Mouse (Mus musculus): ENCODE measurements around the gene Tnfrsf14. TPM values are rescaled to one million over a fixed set of nuclear protein-coding genes. Genes with fewer than 3 reads are reported as not detected.

The Tnfrsf14 gene
- total RNA-seq (2021) = 1 to 10 TPM; 1.8 to 3.0 TPM
- long read RNA-seq, experiment 1 = 0 reads
- long read RNA-seq, experiment 2 = 0 reads

GRCm38 (mm10) chr4:154928395-154929087, at the start of gene Tnfrsf14:
Gene Tnfrsf14, minus strand, starts transcription at chr4:154928563.
- DNase-seq = no peak

DNA sequence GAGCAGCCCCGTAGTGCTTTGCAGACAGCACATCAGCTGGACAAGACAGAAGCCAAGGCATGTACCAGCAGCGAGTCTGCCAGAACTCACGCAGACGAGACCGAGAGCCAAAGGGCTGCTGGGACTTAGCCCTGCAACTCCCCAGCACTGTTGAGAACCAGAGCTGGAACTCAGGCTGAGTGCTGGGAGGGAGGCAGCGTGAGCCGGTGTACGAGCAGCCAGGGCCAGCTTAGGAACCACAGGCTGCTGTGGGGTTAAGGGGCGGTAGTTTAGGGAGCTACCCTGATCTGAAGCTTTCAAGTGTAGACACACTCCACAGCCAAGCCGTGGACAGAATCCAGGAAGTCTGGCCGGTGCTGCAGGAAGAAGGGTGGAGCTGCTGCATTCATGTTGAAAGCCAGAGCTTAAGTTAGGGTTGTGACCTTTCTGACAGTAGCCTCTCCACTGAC, 45.8 kb upstream of the Tnfrsf14 start:
- peak; percentile 72 for DNase-seq

DNA sequence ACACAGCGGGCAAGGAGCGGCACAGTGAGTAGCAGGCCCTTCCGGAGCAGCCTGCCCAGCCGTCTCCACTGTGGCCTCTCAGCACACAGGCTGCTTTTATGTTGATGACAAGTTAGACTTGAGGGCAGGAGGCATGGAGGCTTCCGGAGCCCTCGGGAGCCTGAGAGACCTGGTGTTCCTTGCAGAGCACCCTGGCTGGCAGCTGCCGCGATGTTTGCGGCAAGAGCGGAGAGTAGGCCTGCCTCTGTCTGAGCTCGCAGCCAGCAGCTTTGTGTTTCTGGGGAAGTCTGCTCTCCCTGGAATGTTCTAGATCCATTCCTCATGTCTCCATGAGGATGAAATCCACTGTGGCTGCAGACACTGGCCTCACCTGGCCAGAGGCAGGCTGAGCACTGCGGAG, 44.2 kb upstream of the Tnfrsf14 start:
- DNase-seq = no peak

- no peak for DNase-seq
Measured at GRCm38 (mm10) chr4:154967173-154967572, 38.8 kb upstream of the Tnfrsf14 start.

DNA sequence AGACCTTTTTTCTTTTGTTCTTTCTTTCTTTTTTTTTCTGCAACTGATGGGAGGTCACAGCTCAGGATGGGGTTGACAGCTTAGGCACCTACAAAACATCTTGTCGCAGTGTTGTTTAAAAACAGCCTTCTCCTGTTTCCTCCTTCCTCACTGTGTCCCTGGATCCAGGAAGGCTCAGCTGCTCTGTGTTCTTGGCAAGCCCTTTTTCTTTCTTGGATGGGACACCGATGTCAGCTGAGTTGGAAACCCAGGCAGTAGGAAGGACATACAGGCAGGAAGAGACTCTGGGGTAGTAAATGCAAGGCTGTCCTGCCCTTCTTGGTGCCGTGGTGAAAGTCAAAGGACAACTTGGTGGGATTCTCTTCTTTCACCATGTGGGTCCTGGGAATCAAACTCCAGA, 37.5 kb upstream of the Tnfrsf14 start:
- DNase-seq = peak; percentile 72

DNA sequence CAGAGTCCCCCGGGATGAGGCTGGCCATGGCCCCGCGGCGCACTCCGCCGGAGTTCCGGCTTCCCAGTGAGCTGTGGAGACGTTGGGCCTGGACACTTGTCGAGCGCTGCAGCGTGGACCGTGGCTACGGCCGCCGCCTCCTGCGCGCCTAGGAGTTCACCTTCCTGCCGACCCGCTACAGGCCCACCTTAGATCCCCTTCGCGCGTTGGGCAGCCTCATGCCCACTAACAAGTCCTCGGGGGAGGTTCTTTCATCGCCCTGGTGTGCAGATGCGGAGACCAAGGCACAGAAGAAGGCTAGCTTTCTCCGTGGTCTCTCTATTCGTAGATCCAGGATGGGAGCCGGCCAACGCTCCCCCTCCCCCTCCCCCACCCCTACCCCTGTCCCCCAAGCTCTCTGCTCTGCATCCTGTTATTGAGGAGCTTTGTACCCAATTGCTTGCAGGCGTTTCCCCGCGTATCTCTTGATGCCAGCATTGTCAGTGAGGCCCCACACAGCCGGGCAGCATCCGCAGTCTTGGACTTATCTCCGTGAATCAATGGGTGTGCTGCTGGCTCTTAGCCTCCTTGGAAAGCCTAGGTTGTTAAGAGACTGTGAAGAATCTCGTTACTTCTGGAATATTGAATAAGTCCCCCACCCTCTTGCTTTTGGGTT, 36.3 kb upstream of the Tnfrsf14 start:
- DNase-seq = no peak

GRCm38 (mm10) chr4:154963901-154964580, 35.7 kb upstream of the Tnfrsf14 start, which contains the start of gene Pank4:
Gene Pank4, plus strand, starts transcription at chr4:154964123.
- DNase-seq = peak; percentile 91

DNA sequence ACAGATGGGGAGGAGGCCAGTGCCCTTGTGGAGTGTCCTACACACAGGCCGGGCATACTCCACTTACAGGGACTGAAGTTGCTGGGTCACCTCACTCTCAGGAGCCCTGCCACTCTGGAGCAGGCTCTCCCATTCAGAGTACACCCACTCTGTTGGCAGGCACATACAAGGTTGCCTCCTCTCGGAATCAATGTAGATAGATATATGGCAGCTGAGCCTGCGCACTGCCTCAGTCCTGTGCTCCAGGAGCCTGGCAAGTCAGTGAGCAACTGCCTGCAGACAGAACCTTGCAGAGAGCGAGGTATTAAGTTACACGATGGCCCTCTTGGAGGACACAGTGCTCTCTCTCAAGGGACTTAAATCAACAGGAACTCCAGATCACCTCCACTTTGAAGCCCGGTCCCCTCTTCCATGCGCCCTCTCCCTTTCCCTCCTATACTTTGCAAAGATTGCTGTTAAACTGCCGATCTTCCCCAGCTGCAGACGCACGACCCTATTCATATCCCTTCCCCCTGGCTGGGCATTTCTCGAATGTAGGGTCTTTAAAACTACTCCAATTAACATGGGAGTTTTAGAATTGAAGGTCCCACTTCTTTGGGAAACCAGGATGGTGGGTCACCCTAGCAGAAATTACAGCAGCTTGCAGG, 35.0 kb upstream of the Tnfrsf14 start:
- peak; percentile 48 for DNase-seq

DNA sequence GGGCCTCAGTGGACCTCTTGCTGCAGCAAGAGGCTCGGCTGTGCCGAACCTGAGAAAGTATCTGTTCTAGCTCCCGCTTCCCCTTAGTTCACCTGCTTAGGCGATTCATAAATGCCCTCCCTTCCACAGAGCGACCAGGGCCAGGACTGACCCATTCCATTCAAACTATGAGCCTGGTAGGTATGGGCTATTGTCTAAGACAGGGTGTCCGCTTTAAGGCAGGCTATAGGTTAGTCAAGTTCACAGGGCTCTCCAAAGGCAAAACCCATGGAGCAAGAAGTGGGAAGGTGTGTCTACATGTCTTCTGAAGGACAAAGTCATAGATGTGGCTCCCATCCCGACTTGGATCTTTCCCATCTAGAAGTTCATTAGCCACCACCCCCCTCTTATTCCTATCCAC, 34.3 kb upstream of the Tnfrsf14 start:
- DNase-seq = no peak

DNA sequence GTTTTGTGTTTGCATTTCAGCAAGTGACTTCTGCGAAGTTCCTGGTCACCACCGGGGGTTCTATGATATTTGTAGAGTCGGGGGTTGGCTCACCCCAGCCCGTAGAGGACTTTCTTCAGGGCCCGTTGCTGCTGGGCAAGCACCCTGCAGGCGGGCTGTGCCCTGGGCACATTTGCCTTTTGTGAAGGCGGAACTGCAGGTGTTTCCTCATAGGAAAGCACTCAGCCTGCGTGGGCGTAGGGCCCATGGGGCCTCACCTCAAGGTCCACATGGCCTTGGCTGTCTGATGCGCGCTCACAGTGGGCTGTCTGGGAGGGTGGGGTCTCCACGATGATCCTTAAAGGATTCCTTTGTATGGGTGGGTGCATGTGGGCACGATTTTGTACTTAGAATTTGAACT, 33.5 kb upstream of the Tnfrsf14 start:
- DNase-seq = no peak

- DNase-seq = peak; percentile 45
Measured at GRCm38 (mm10) chr4:154961226-154961738, 32.9 kb upstream of the Tnfrsf14 start.

DNA sequence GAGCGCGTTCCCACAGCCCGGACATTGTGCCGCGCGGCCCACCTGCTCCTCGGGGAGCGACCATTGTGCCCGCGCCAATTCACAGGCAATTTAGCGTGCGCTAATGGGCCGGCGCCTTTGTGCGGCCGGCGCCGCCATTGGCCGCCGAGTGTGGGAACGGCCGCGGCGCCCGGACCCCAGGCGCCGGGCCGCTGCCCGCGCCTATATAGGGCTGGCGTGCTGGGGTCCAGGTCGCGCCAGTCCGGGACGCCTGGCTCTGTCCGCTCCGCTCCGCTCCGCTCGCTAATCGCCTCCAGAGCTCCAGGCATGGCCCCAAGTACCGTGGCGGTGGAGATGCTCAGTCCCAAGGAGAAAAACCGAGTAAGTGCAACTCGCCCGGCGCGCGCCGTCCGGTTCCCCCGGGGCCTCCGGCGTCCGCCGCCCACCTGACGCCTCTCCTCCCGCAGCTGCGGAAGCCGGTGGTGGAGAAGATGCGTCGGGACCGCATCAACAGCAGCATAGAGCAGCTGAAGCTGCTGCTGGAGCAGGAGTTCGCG, 32.4 kb upstream of the Tnfrsf14 start, which contains the start of gene Hes5:
Hes5 (plus strand) TSS at position 234 of the 536 bp plus-strand sequence.
- DNase-seq = no peak

DNA sequence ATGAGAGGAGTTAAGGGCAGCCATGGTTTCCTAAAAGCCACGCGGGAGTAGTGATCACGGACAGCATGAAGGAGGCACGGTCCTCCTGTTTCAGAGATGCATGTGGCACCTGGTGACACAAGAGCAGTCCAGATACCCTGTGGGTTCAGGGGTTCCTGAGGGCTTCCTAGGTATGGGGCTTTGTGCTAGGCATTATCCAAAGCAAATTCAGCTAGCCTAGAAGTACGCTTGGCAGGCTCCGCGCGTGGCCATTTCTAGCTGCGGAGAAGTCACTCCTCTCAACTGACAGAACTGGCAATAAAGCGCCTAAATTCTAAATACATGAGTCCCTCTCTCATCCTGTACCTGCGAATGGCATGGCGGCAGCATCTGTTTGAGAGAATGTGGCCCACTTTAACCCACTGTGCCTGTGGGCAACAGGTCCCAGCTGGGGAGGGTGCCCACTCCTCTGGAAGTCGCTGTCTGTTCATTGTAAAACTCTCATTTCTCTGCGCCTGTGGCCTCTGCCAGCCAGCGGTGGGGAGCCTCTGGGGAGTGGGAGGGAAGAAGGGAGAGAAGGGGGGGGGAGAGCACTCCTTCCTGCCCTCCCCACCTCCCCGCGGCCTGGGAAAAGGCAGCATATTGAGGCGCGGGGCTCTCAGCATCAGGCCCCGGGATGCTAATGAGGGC, 31.8 kb upstream of the Tnfrsf14 start:
- DNase-seq = no peak

- no peak for DNase-seq
Measured at GRCm38 (mm10) chr4:154958621-154959020, 30.3 kb upstream of the Tnfrsf14 start.

DNA sequence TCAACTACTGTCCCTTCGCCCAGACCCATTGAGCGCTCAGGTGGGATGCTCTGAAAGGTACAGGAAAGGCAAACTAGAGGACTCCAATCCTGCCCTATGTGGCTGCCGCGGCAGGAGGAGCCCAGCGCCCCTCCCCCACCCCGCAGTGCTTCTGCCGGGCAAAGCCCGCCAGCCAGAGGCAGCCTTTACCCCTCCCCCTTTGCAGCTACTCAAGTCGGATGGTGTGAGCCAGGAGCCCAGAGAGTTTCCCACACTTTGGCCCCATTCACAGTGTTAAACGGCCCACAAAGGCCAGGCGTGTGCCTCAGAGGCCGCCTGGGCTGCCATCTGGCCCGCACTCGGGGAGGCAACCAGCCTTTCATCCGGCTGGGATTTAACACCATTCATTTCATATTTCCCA, 29.8 kb upstream of the Tnfrsf14 start:
- no peak for DNase-seq

- DNase-seq = no peak
Measured at GRCm38 (mm10) chr4:154957289-154957993, 29.1 kb upstream of the Tnfrsf14 start.

- DNase-seq = no peak
Measured at GRCm38 (mm10) chr4:154956604-154957003, 28.2 kb upstream of the Tnfrsf14 start.

- DNase-seq = no peak
Measured at GRCm38 (mm10) chr4:154952461-154953241, 24.3 kb upstream of the Tnfrsf14 start.

- DNase-seq = no peak
Measured at GRCm38 (mm10) chr4:154949589-154949982, 21.2 kb upstream of the Tnfrsf14 start.
